Mouse (Mus musculus) gastrocnemius, postnatal 4 days (tissue): ENCODE measurements at regions not wholly inside any gene's neighbourhood (a gene's known extent, or its start where the extent isn't known, plus 50 kb on each side); places are given as distances from the start of the nearest gene placed in this dataset. TPM values are rescaled to one million over a fixed set of nuclear protein-coding genes. Genes with fewer than 3 reads are reported as not detected.

Experiments used
- DNase-seq, 2 experiments: peaks; one replicate each; pipeline ENCODE4 v3.0.0; 2021 to 2022; ENCODE audit warnings: low spot score in 2 of 2, mixed read lengths in 2 of 2
- microRNA-seq: library from miRNA; unstranded; fragments of <30 nt; microRNA quantifications from one replicate; pipeline ENCODE4 v1.2.0, GENCODE M21; 2021

GRCm38 (mm10) chr4:137110276-137110675 is 61.7 kb upstream of the Zbtb40 start:
- no peak for DNase-seq

- no peak for DNase-seq
Measured at GRCm38 (mm10) chr4:137104447-137105044, 55.9 kb upstream of the Zbtb40 start.

GRCm38 (mm10) chr4:137101169-137101568 is 52.6 kb upstream of the Zbtb40 start:
- DNase-seq, result no peak

GRCm38 (mm10) chr4:137100756-137101155 is 52.2 kb upstream of the Zbtb40 start:
- no peak for DNase-seq

Small RNA genes in the stretch of these regions (microRNA-seq; reads per million reads assigned to microRNA genes)
- not detected for gene Gm23263
- gene Gm25399, result not detected
